16 mouse cellular contexts compared by ENCODE assay signal in genomic region chr12:70675846-70676245, GRCm38 (mm10).
"Had no signal": no experiment of that assay in that cellular context is flagged by ENCODE, and none has a peak within 500 bp of the region (broad histone marks: within the 10 kb centered on the region; RNA-seq: fewer than 3 reads in every experiment).

No protein-coding gene starts in this region.

- H3K4me2 ChIP-seq: limb, embryonic 15.5 days; liver, embryonic 12.5 days; lung, embryonic 15.5 days; midbrain, embryonic 12.5 days; neural tube, embryonic 15.5 days; stomach, embryonic 15.5 days had no signal

- H3K27me3 ChIP-seq: limb, embryonic 15.5 days; liver, embryonic 12.5 days; lung, embryonic 15.5 days; midbrain, embryonic 12.5 days; neural tube, embryonic 15.5 days; stomach, embryonic 15.5 days had no signal

- H3K36me3 ChIP-seq: limb, embryonic 15.5 days; liver, embryonic 12.5 days; lung, embryonic 15.5 days; midbrain, embryonic 12.5 days; neural tube, embryonic 15.5 days; stomach, embryonic 15.5 days had no signal

- H3K4me1 ChIP-seq: liver, embryonic 12.5 days; stomach, embryonic 15.5 days had no signal

- ATAC-seq: liver, embryonic 12.5 days had no signal

- H3K9ac ChIP-seq: limb, embryonic 15.5 days; liver, embryonic 12.5 days; lung, embryonic 15.5 days; midbrain, embryonic 12.5 days; neural tube, embryonic 15.5 days; stomach, embryonic 15.5 days had no signal

- H3K4me3 ChIP-seq: limb, embryonic 15.5 days; liver, embryonic 12.5 days; lung, embryonic 15.5 days; midbrain, embryonic 12.5 days; myocyte; neural tube, embryonic 15.5 days; stomach, embryonic 15.5 days had no signal

- H3K9me3 ChIP-seq: limb, embryonic 15.5 days; liver, embryonic 12.5 days; lung, embryonic 15.5 days; midbrain, embryonic 12.5 days; neural tube, embryonic 15.5 days; stomach, embryonic 15.5 days had no signal

- DNase-seq: kidney, adult 11 months; kidney, adult 9 months; kidney, postnatal 36 days; layer of hippocampus, adult 9-11 months; layer of hippocampus, postnatal 36 days; lung, postnatal 4 days; thymus, adult 2 months; thymus, postnatal 36 days had no signal

- H3K27ac ChIP-seq: kidney, postnatal 0 days; limb, embryonic 15.5 days; liver, embryonic 12.5 days; lung, embryonic 15.5 days; midbrain, embryonic 12.5 days; neural tube, embryonic 15.5 days; stomach, embryonic 15.5 days had no signal
